Mouse (Mus musculus) left cerebral cortex, adult 6 months (tissue): ENCODE data around the gene Olfr844. TPM values are rescaled to one million over a fixed set of nuclear protein-coding genes. Genes with fewer than 3 reads are reported as not detected.

Experiments used
- long read RNA-seq, 2 experiments: library from polyadenylated mRNA; unstranded; transcript quantifications; one replicate each; pipeline ENCODE4 v2.0.0; 2019 to 2020
- polyA plus RNA-seq: library from polyadenylated mRNA; unstranded; fragments of <200 nt; fragmentation: Nextera tagmentation; gene quantifications from 2 replicates; pipeline ENCODE4 v1.2.3, GENCODE M21; 2021

Gene Olfr844
- not detected in 2 replicates for polyA plus RNA-seq
- long read RNA-seq, experiment 1 = 0 reads
- long read RNA-seq, experiment 2 = 0 reads

GRCm38 (mm10) chr9:19316047-19316446 is at the start of gene Olfr844:
TSS of gene Olfr844 (plus strand) at chr9:19316347.

GRCm38 (mm10) chr9:19336157-19336556 is 20.0 kb downstream of the Olfr844 start, which contains the start of gene Olfr845:
TSS of gene Olfr845 (plus strand) at chr9:19336457.

GRCm38 (mm10) chr9:19363905-19364304 is 47.8 kb downstream of the Olfr844 start, which contains the start of gene Olfr846:
TSS of gene Olfr846 (minus strand) at chr9:19364005.

Other genes with a start within 250 kb of the Olfr844 start
- not detected in 2 replicates for gene Olfr836, start 196.0 kb upstream of the Olfr844 start, polyA plus RNA-seq
- gene Olfr837, start 180.0 kb upstream of the Olfr844 start, polyA plus RNA-seq = not detected in 2 replicates
- not detected in 2 replicates for gene Olfr839-ps1, start 139.0 kb upstream of the Olfr844 start, polyA plus RNA-seq
- gene Olfr843, start 64.4 kb upstream of the Olfr844 start, polyA plus RNA-seq = not detected in 2 replicates
- not detected in 2 replicates for gene Olfr845, start 20.1 kb downstream of the Olfr844 start, polyA plus RNA-seq
- not detected in 2 replicates for gene Olfr846, start 47.7 kb downstream of the Olfr844 start, polyA plus RNA-seq
- gene Olfr847, start 62.3 kb downstream of the Olfr844 start, polyA plus RNA-seq = not detected in 2 replicates
- gene Olfr849, start 123.9 kb downstream of the Olfr844 start, polyA plus RNA-seq = not detected in 2 replicates
- not detected in 2 replicates for gene Olfr850, start 161.9 kb downstream of the Olfr844 start, polyA plus RNA-seq
- not detected in 2 replicates for gene Olfr851, start 176.9 kb downstream of the Olfr844 start, polyA plus RNA-seq
- not detected in 2 replicates for gene Olfr853, start 224.7 kb downstream of the Olfr844 start, polyA plus RNA-seq